Mouse (Mus musculus): ENCODE results near the gene Olfr1360. TPM values are rescaled to one million over a fixed set of nuclear protein-coding genes. Genes with fewer than 3 reads are reported as not detected.

Olfr1360 gene
- polyA plus RNA-seq, 1 experiment: not detected

- TF ChIP-seq POLR2A (IDR thresholded peaks at IDR 0.05; ENCODE audit: low read depth, low read length): peak; percentile 81
- H3K4me3 ChIP-seq (ENCODE audit: insufficient read depth, low read length): peak overlapping the region; percentile 37
- peaks cover 13% of the 10 kb centered on the region; the same call in 1 of the 2 replicates for H3K4me1 ChIP-seq (ENCODE audit: control insufficient read depth, insufficient read depth, low read length)
- H3K27ac ChIP-seq (ENCODE audit: insufficient read depth, low read length): peak overlapping the region; percentile 54
Measured at GRCm38 (mm10) chr13:21716540-21717391, 39.6 kb upstream of the Olfr1360 start.

GRCm38 (mm10) chr13:21715864-21716539 lies 38.8 kb upstream of the Olfr1360 start, which contains the start of the genes Hist1h2bl and Hist1h2ai:
TSS of gene Hist1h2bl (minus strand) at chr13:21716143.
TSS of gene Hist1h2ai (plus strand) at chr13:21716422.
- peak; percentile 83 for TF ChIP-seq POLR2A (IDR thresholded peaks at IDR 0.05; ENCODE audit: low read depth, low read length)
- Histone ChIP-seq H3K4me1 (ENCODE audit: control insufficient read depth, insufficient read depth, low read length) (peaks cover 13% of the 10 kb centered on the region; the same call in 1 of the 2 replicates), H3K27ac (ENCODE audit: insufficient read depth, low read length) (peak within 1 kb of the TSS; percentile 82), H3K4me3 (ENCODE audit: insufficient read depth, low read length) (peak within 1 kb of the TSS; percentile 52)

- H3K4me1 ChIP-seq (ENCODE audit: control insufficient read depth, insufficient read depth, low read length): peaks cover 13% of the 10 kb centered on the region; the same call in 1 of the 2 replicates
- H3K4me3 ChIP-seq (ENCODE audit: insufficient read depth, low read length): peak overlapping the region; percentile 52
- peak overlapping the region; percentile 82 for H3K27ac ChIP-seq (ENCODE audit: insufficient read depth, low read length)
- TF ChIP-seq CTCF (IDR thresholded peaks at IDR 0.05; ENCODE audit: borderline replicate concordance, insufficient read depth, low read length) (no peak), POLR2A (IDR thresholded peaks at IDR 0.05; ENCODE audit: low read depth, low read length) (peak; percentile 64)
Measured at GRCm38 (mm10) chr13:21715131-21715863, 38.1 kb upstream of the Olfr1360 start.

GRCm38 (mm10) chr13:21714725-21715124 lies 37.5 kb upstream of the Olfr1360 start:
- TF ChIP-seq POLR2A (IDR thresholded peaks at IDR 0.05; ENCODE audit: low read depth, low read length) (no peak), CTCF (IDR thresholded peaks at IDR 0.05; ENCODE audit: borderline replicate concordance, insufficient read depth, low read length) (no peak)
- H3K4me3 ChIP-seq (ENCODE audit: insufficient read depth, low read length): peak overlapping the region; percentile 52
- no peak overlapping the region for H3K27ac ChIP-seq (ENCODE audit: insufficient read depth, low read length)

GRCm38 (mm10) chr13:21711698-21712097 lies 34.5 kb upstream of the Olfr1360 start:
- Histone ChIP-seq H3K4me1 (ENCODE audit: control insufficient read depth, insufficient read depth, low read length) (peaks cover 6% of the 10 kb centered on the region; the same call in 1 of the 2 replicates), H3K27ac (ENCODE audit: insufficient read depth, low read length) (no peak overlapping the region), H3K4me3 (ENCODE audit: insufficient read depth, low read length) (peak overlapping the region; percentile 99; the same call in 1 of the 2 replicates)
- TF ChIP-seq CTCF (IDR thresholded peaks at IDR 0.05; ENCODE audit: borderline replicate concordance, insufficient read depth, low read length) (no peak), POLR2A (IDR thresholded peaks at IDR 0.05; ENCODE audit: low read depth, low read length) (no peak)

More at GRCm38 (mm10) chr13:21714725-21715124, 37.5 kb upstream of the Olfr1360 start:
- peaks cover 13% of the 10 kb centered on the region; the same call in 1 of the 2 replicates for H3K4me1 ChIP-seq (ENCODE audit: control insufficient read depth, insufficient read depth, low read length)

GRCm38 (mm10) chr13:21710821-21711525 lies 33.8 kb upstream of the Olfr1360 start:
- peak overlapping the region; percentile 99 for H3K4me3 ChIP-seq (ENCODE audit: insufficient read depth, low read length)
- TF ChIP-seq CTCF (IDR thresholded peaks at IDR 0.05; ENCODE audit: borderline replicate concordance, insufficient read depth, low read length) (no peak), POLR2A (IDR thresholded peaks at IDR 0.05; ENCODE audit: low read depth, low read length) (0 out of 2 replicates have a peak, but pooled peaks have one; percentile 17)
- no peak overlapping the region for H3K27ac ChIP-seq (ENCODE audit: insufficient read depth, low read length)

GRCm38 (mm10) chr13:21710031-21710711 lies 33.0 kb upstream of the Olfr1360 start:
- Histone ChIP-seq H3K4me3 (ENCODE audit: insufficient read depth, low read length) (peak overlapping the region; percentile 96), H3K27ac (ENCODE audit: insufficient read depth, low read length) (peak overlapping the region; percentile 46; the same call in 1 of the 2 replicates), H3K4me1 (ENCODE audit: control insufficient read depth, insufficient read depth, low read length) (peaks cover 2% of the 10 kb centered on the region; the same call in 1 of the 2 replicates)
- peak; percentile 55; the same call in 1 of the 2 replicates for TF ChIP-seq CTCF (IDR thresholded peaks at IDR 0.05; ENCODE audit: borderline replicate concordance, insufficient read depth, low read length)
- peak; percentile 66 for TF ChIP-seq POLR2A (IDR thresholded peaks at IDR 0.05; ENCODE audit: low read depth, low read length)

More at GRCm38 (mm10) chr13:21710821-21711525, 33.8 kb upstream of the Olfr1360 start:
- peaks cover 6% of the 10 kb centered on the region; the same call in 1 of the 2 replicates for H3K4me1 ChIP-seq (ENCODE audit: control insufficient read depth, insufficient read depth, low read length)

GRCm38 (mm10) chr13:21706669-21707068 lies 29.5 kb upstream of the Olfr1360 start:
- Histone ChIP-seq H3K4me3 (ENCODE audit: insufficient read depth, low read length) (no peak overlapping the region), H3K4me1 (ENCODE audit: control insufficient read depth, insufficient read depth, low read length) (no peaks in the 10 kb centered on the region), H3K27ac (ENCODE audit: insufficient read depth, low read length) (no peak overlapping the region)
- no peak for TF ChIP-seq CTCF (IDR thresholded peaks at IDR 0.05; ENCODE audit: borderline replicate concordance, insufficient read depth, low read length)
- TF ChIP-seq POLR2A (IDR thresholded peaks at IDR 0.05; ENCODE audit: low read depth, low read length): no peak
